Mouse (Mus musculus) kidney, postnatal 0 days (tissue): ENCODE data around the gene Tmprss5. TPM values are rescaled to one million over a fixed set of nuclear protein-coding genes. Genes with fewer than 3 reads are reported as not detected.

ENCODE experiments used
- ATAC-seq: fragments of 200-750 bp; cut with Nextera tagmentation; replicated peaks from 2 replicates; pipeline ENCODE4 v1.8.0; 2017; ENCODE audit warnings: low read depth, moderate number of reproducible peaks, moderate TSS enrichment, moderate library complexity; ENCODE audit not compliant: low FRiP score
- DNase-seq: peaks from one replicate; pipeline ENCODE4 v3.0.0-alpha.2; 2016; ENCODE audit warnings: low spot score
- H3K27ac ChIP-seq: fragments of 300-500 bp; sonication (generic); 2 replicates; pipeline ENCODE4 v1.5.1; 2014; ENCODE audit warnings: mild to moderate bottlenecking
- H3K27me3 ChIP-seq: fragments of 300-500 bp; sonication (generic); 2 replicates; pipeline ENCODE4 v1.6.1; 2014; ENCODE audit warnings: low read length, mixed read lengths; ENCODE audit not compliant: insufficient read depth
- H3K36me3 ChIP-seq: fragments of 300-500 bp; sonication (generic); 2 replicates; pipeline ENCODE4 v1.6.1; 2014; ENCODE audit warnings: low read length, mixed read lengths; ENCODE audit not compliant: insufficient read depth
- H3K4me1 ChIP-seq: fragments of 300-500 bp; sonication (generic); replicated peaks from 2 replicates; pipeline ENCODE4 v1.6.1; 2014; ENCODE audit warnings: antibody characterized with exemption, low read length, mixed read lengths; ENCODE audit not compliant: insufficient read depth
- H3K4me2 ChIP-seq: fragments of 300-500 bp; sonication (generic); 2 replicates; pipeline ENCODE4 v1.6.1; 2014; ENCODE audit warnings: mild to moderate bottlenecking, low read length, moderate library complexity, mixed read lengths
- H3K4me3 ChIP-seq: fragments of 300-500 bp; sonication (generic); replicated peaks from 2 replicates; pipeline ENCODE4 v1.5.1; 2014; ENCODE audit warnings: low read depth, low read length
- H3K9ac ChIP-seq: fragments of 300-500 bp; sonication (generic); 2 replicates; pipeline ENCODE4 v1.6.1; 2014; ENCODE audit warnings: low read depth, low read length
- H3K9me3 ChIP-seq: fragments of 300-500 bp; sonication (generic); replicated peaks from 2 replicates; pipeline ENCODE4 v1.6.1; 2016; ENCODE audit warnings: low read length, inconsistent platforms, mixed read lengths
- CTCF ChIP-seq: IDR thresholded peaks from 2 replicates; pipeline ENCODE4 v1.5.1; 2016; ENCODE audit warnings: antibody characterized with exemption, low read depth, mild to moderate bottlenecking, moderate library complexity
- WGBS: fragments of 180-500 bp; shearing (Covaris S2); extraction: QIAGEN DNeasy Blood & Tissue Kit; methylation state at CpG from one replicate; pipeline ENCODE4 v1.1.7; 2014; 5-methylcytosine and 5-hydroxymethylcytosine counted together
- polyA plus RNA-seq: library from polyadenylated mRNA; unstranded; fragments of >200 nt; fragmentation: Nextera tagmentation; extraction: Ambion mirVana; gene quantifications from 2 replicates; pipeline ENCODE4 v1.2.1, GENCODE M21; 2015

The Tmprss5 gene
- polyA plus RNA-seq, result 0.20 and 0.22 TPM in 2 replicates

GRCm38 (mm10) chr9:49081107-49081506 lies at the start of gene Tmprss5:
Gene Tmprss5, plus strand, starts transcription at chr9:49081260.
- Histone ChIP-seq H3K4me3 (no peak within 1 kb of the TSS), H3K27me3 (no peaks in the 10 kb centered on the region), H3K9ac (no peak within 1 kb of the TSS), H3K9me3 (no peaks in the 10 kb centered on the region), H3K4me2 (no peak within 1 kb of the TSS), H3K36me3 (peaks cover 16% of the 10 kb centered on the region), H3K4me1 (no peaks in the 10 kb centered on the region), H3K27ac (no peak within 1 kb of the TSS)
- WGBS, result 50% methylated on average over 5 of the region's 5 CpGs
- peak; percentile 21 for DNase-seq
- ATAC-seq, result no peak
- no peak for TF ChIP-seq CTCF

- H3K4me2 ChIP-seq, result no peak overlapping the region
- H3K4me3 ChIP-seq, result no peak overlapping the region
- no peaks in the 10 kb centered on the region for H3K4me1 ChIP-seq
- DNase-seq, result no peak
- TF ChIP-seq CTCF, result no peak
- 86% methylated on average over 4 of the region's 4 CpGs for WGBS
- H3K9me3 ChIP-seq, result no peaks in the 10 kb centered on the region
- no peak overlapping the region for H3K9ac ChIP-seq
- peaks cover 50% of the 10 kb centered on the region for H3K36me3 ChIP-seq
- ATAC-seq, result no peak
- no peaks in the 10 kb centered on the region for H3K27me3 ChIP-seq
- no peak overlapping the region for H3K27ac ChIP-seq
Measured at GRCm38 (mm10) chr9:49034764-49035163, 46.3 kb upstream of the Tmprss5 start.

GRCm38 (mm10) chr9:49050901-49051300 lies 30.2 kb upstream of the Tmprss5 start:
- H3K9me3 ChIP-seq, result no peaks in the 10 kb centered on the region
- no peak for ATAC-seq
- TF ChIP-seq CTCF, result no peak
- WGBS, result 69% methylated on average over 5 of the region's 5 CpGs
- no peaks in the 10 kb centered on the region for H3K4me1 ChIP-seq
- H3K4me3 ChIP-seq, result no peak overlapping the region
- H3K4me2 ChIP-seq, result no peak overlapping the region
- H3K27me3 ChIP-seq, result no peaks in the 10 kb centered on the region
- no peak for DNase-seq
- H3K9ac ChIP-seq, result no peak overlapping the region
- H3K36me3 ChIP-seq, result no peaks in the 10 kb centered on the region
- no peak overlapping the region for H3K27ac ChIP-seq

- TF ChIP-seq CTCF, result peak; percentile 82
- ATAC-seq (no peak), DNase-seq (peak; percentile 72)
- no peaks in the 10 kb centered on the region for H3K9me3 ChIP-seq
- H3K36me3 ChIP-seq, result no peaks in the 10 kb centered on the region
- H3K27ac ChIP-seq, result no peak overlapping the region
- no peak overlapping the region for H3K9ac ChIP-seq
- H3K4me3 ChIP-seq, result no peak overlapping the region
- no peaks in the 10 kb centered on the region for H3K27me3 ChIP-seq
- peaks cover 4% of the 10 kb centered on the region; the same call in 1 of the 2 replicates for H3K4me1 ChIP-seq
- WGBS, result 15% methylated on average over 5 of the region's 5 CpGs
- no peak overlapping the region for H3K4me2 ChIP-seq
Measured at GRCm38 (mm10) chr9:49051349-49051748, 29.7 kb upstream of the Tmprss5 start.

- no peaks in the 10 kb centered on the region for H3K27me3 ChIP-seq
- no peak overlapping the region for H3K4me2 ChIP-seq
- H3K27ac ChIP-seq, result no peak overlapping the region
- no peak for ATAC-seq
- 0 out of 2 replicates have a peak, but pooled peaks cover 4% of the 10 kb centered on the region for H3K36me3 ChIP-seq
- TF ChIP-seq CTCF, result no peak
- H3K9ac ChIP-seq, result no peak overlapping the region
- H3K9me3 ChIP-seq, result no peaks in the 10 kb centered on the region
- WGBS, result 69% methylated on average over 3 of the region's 3 CpGs
- H3K4me1 ChIP-seq, result peaks cover 8% of the 10 kb centered on the region; the same call in 1 of the 2 replicates
- no peak for DNase-seq
- H3K4me3 ChIP-seq, result no peak overlapping the region
Measured at GRCm38 (mm10) chr9:49054028-49054427, 27.0 kb upstream of the Tmprss5 start.

- peak; percentile 98 for DNase-seq
- peak within 1 kb of the TSS; percentile 81 for H3K9ac ChIP-seq
- H3K27me3 ChIP-seq, result no peaks in the 10 kb centered on the region
- peak within 1 kb of the TSS; percentile 72 for H3K4me2 ChIP-seq
- 0 out of 2 replicates have a peak within 1 kb of the TSS, but pooled peaks have one; percentile 31 for H3K27ac ChIP-seq
- no peaks in the 10 kb centered on the region for H3K9me3 ChIP-seq
- under 1% methylated on average over 53 of the region's 53 CpGs for WGBS
- H3K4me1 ChIP-seq, result peaks cover 8% of the 10 kb centered on the region; the same call in 1 of the 2 replicates
- ATAC-seq, result peak; percentile 96
- H3K4me3 ChIP-seq, result peak within 1 kb of the TSS; percentile 83
- peaks cover 8% of the 10 kb centered on the region; the same call in 1 of the 2 replicates for H3K36me3 ChIP-seq
- TF ChIP-seq CTCF, result no peak
Measured at GRCm38 (mm10) chr9:49055333-49056205, 25.5 kb upstream of the Tmprss5 start, which contains the start of gene Zw10. Gene Zw10, plus strand, starts transcription at chr9:49055613.
